Mouse (Mus musculus): Measurements from ENCODE around the gene Tmub2.
A peak's percentile ranks its signal among the peaks of the same experiment; 100 is the strongest.

GRCm38 (mm10) chr11:102323516-102323915 is 38.8 kb downstream of the Tmub2 start:
- TF ChIP-seq CTCF (IDR thresholded peaks at IDR 0.05) (no peak), EP300 (IDR thresholded peaks at IDR 0.05) (0 out of 2 replicates have a peak, but pooled peaks have one; percentile 21)
